ENCODE assay signal across 11 mouse cellular contexts in the genomic region with DNA sequence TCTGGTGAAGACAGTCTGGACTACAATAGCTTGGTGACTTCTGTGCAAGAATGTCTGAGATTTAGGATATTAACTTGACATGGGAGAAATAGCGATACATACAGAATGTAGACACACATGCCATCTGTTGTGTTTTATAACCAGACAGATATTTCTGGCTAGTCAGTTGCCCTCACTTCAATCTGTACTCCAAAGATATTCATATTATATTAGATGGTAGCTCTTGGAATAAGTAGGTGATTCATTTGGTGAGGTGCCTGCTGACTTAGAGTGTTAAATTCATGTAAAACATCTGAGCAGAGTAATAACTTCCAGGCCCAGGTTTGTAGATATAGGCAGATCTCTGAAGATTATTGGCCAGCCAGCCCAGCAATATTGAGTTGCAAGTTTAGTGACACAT.
"Had no signal": no experiment of that assay in that cellular context is flagged by ENCODE, and none has a peak within 500 bp of the region (broad histone marks: within the 10 kb centered on the region; RNA-seq: fewer than 3 reads in every experiment).

No protein-coding gene starts in this region.

- DNase-seq: retina, postnatal 1 day; right cerebral cortex, postnatal 14 days; right cerebral cortex, postnatal 25 days; right cerebral cortex, postnatal 4 days; spleen, adult 18-20 months; thymus, adult 18-20 months; thymus, adult 2 months; thymus, postnatal 14 days; thymus, postnatal 25 days; thymus, postnatal 36 days; thymus, postnatal 4 days had no signal
